Mouse (Mus musculus): Measurements from ENCODE around the gene Mapk1ip1l. TPM values are rescaled to one million over a fixed set of nuclear protein-coding genes. Genes with fewer than 3 reads are reported as not detected.

The Mapk1ip1l gene
- total and polyA plus RNA-seq, 3 experiments = 33.8 to 159 (median 59.5) TPM

DNA sequence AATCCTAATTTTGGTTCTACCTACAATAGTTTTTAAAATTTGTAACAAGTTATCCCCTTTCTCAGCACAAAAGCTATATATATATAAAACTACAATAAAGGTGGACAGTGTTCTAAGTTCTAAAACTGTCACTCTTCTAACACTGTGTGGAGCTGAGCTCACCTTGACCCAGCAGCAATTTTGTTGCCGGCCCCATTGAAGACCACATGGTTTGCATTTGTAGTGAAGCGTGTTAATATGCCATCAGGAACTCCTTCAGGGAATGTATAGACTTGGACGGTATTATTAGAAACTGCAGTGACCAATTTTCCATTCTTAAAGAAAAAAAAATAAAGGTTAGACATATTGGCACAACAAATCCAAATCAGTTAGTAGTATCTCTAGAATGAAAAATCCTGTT, 24.3 kb upstream of the Mapk1ip1l start:
- no peak for DNase-seq (ENCODE audit: low read depth, low spot score)
- H3K27ac ChIP-seq (ENCODE audit: control insufficient read depth, low read depth, low read length) = no peak overlapping the region
- no peak overlapping the region for H3K9ac ChIP-seq (ENCODE audit: control insufficient read depth, low read depth, low read length, poor library complexity, severe bottlenecking)
- no peaks in the 10 kb centered on the region for H3K27me3 ChIP-seq (ENCODE audit: control insufficient read depth in 1 of 2, insufficient read depth in 2 of 2, low read length in 2 of 2)
- H3K4me1 ChIP-seq (ENCODE audit: control insufficient read depth in 1 of 2, insufficient read depth in 2 of 2, low read length in 2 of 2) = peaks cover 0 to 7% of the 10 kb centered on the region in 2 experiments; a peak in 1 of 4 replicates
- H3K9me3 ChIP-seq (replicated peaks; ENCODE audit: insufficient read depth, low read length) = no peaks in the 10 kb centered on the region
- H3K36me3 ChIP-seq (ENCODE audit: control insufficient read depth in 1 of 2, insufficient read depth in 2 of 2, low read length in 2 of 2) = peaks cover 21 to 33% of the 10 kb centered on the region in 2 experiments
- H3K4me3 ChIP-seq (ENCODE audit: control insufficient read depth in 1 of 2, insufficient read depth in 1 of 2, low read depth in 2 of 2, low read length in 2 of 2) = no peak overlapping the region
- TF ChIP-seq GATA1 (IDR thresholded peaks at IDR 0.05; ENCODE audit: low read depth, low read length) (no peak), MAFK (IDR thresholded peaks at IDR 0.05; ENCODE audit: borderline replicate concordance, low read depth, low read length) (no peak), POLR2A (IDR thresholded peaks at IDR 0.05; ENCODE audit: control insufficient read depth in 1 of 2, insufficient read depth in 1 of 2, low read depth in 1 of 2, low read length in 2 of 2, poor library complexity in 1 of 2) (no peak), ETS1 (IDR thresholded peaks at IDR 0.05; ENCODE audit: low read depth, low read length) (no peak), ZNF384 (IDR thresholded peaks at IDR 0.05; ENCODE audit: low read depth, low read length) (no peak), SIN3A (IDR thresholded peaks at IDR 0.05; ENCODE audit: low read length) (no peak), E2F4 (IDR thresholded peaks at IDR 0.05; ENCODE audit: borderline replicate concordance, low read depth, low read length) (no peak), HCFC1 (IDR thresholded peaks at IDR 0.05; ENCODE audit: low read depth, low read length) (no peak), POLR2AphosphoS5 (IDR thresholded peaks at IDR 0.05; ENCODE audit: borderline replicate concordance, low read depth, low read length) (no peak), CHD1 (IDR thresholded peaks at IDR 0.05; ENCODE audit: low read depth, low read length) (no peak), RCOR1 (IDR thresholded peaks at IDR 0.05; ENCODE audit: low read depth, low read length) (no peak), ZC3H11A (IDR thresholded peaks at IDR 0.05; ENCODE audit: low read depth, low read length) (no peak), ZKSCAN1 (IDR thresholded peaks at IDR 0.05; ENCODE audit: low read depth, low read length) (no peak), MYC (IDR thresholded peaks at IDR 0.05; ENCODE audit: low read depth, low read length) (no peak), KAT2A (conservative IDR thresholded peaks at IDR 0.05; ENCODE audit: low read depth, low read length) (no peak), SMC3 (IDR thresholded peaks at IDR 0.05; ENCODE audit: low read depth, low read length) (no peak)
- H3K79me2 ChIP-seq (ENCODE audit: control insufficient read depth, insufficient read depth, low read length, poor library complexity) = peaks cover 38% of the 10 kb centered on the region

GRCm38 (mm10) chr14:47275417-47275816, 22.6 kb upstream of the Mapk1ip1l start:
- Histone ChIP-seq H3K27ac (ENCODE audit: control insufficient read depth, low read depth, low read length) (peak overlapping the region; percentile 76), H3K4me1 (ENCODE audit: control insufficient read depth in 1 of 2, insufficient read depth in 2 of 2, low read length in 2 of 2) (peaks cover 0 to 7% of the 10 kb centered on the region in 2 experiments; a peak in 1 of 4 replicates), H3K9me3 (replicated peaks; ENCODE audit: insufficient read depth, low read length) (no peaks in the 10 kb centered on the region), H3K36me3 (ENCODE audit: control insufficient read depth in 1 of 2, insufficient read depth in 2 of 2, low read length in 2 of 2) (peaks cover 21 to 26% of the 10 kb centered on the region in 2 experiments), H3K4me3 (ENCODE audit: control insufficient read depth in 1 of 2, insufficient read depth in 1 of 2, low read depth in 2 of 2, low read length in 2 of 2) (peak overlapping the region; percentile 67 to 78), H3K27me3 (ENCODE audit: control insufficient read depth in 1 of 2, insufficient read depth in 2 of 2, low read length in 2 of 2) (no peaks in the 10 kb centered on the region), H3K9ac (ENCODE audit: control insufficient read depth, low read depth, low read length, poor library complexity, severe bottlenecking) (peak overlapping the region; percentile 78), H3K79me2 (ENCODE audit: control insufficient read depth, insufficient read depth, low read length, poor library complexity) (peaks cover 49% of the 10 kb centered on the region)
- peak; percentile 71 for DNase-seq (ENCODE audit: low read depth, low spot score)
- TF ChIP-seq KAT2A (conservative IDR thresholded peaks at IDR 0.05; ENCODE audit: low read depth, low read length) (no peak), MAZ (IDR thresholded peaks at IDR 0.05; ENCODE audit: low read depth, low read length) (no peak), USF2 (IDR thresholded peaks at IDR 0.05; ENCODE audit: borderline replicate concordance in 1 of 2, insufficient read depth in 1 of 2, low read depth in 1 of 2, low read length in 2 of 2) (no peak), ZKSCAN1 (IDR thresholded peaks at IDR 0.05; ENCODE audit: low read depth, low read length) (no peak), TAL1 (IDR thresholded peaks at IDR 0.05; ENCODE audit: low read length) (no peak), SMC3 (IDR thresholded peaks at IDR 0.05; ENCODE audit: low read depth, low read length) (peak; percentile 25; the same call in 1 of the 2 replicates), MYB (IDR thresholded peaks at IDR 0.05; ENCODE audit: low read depth, low read length) (no peak), MYC (IDR thresholded peaks at IDR 0.05; ENCODE audit: low read depth, low read length) (no peak), BHLHE40 (IDR thresholded peaks at IDR 0.05; ENCODE audit: borderline replicate concordance, low read depth, low read length) (no peak), E2F4 (IDR thresholded peaks at IDR 0.05; ENCODE audit: borderline replicate concordance, low read depth, low read length) (no peak), CTCF (IDR thresholded peaks at IDR 0.05 in 2 of 3, conservative IDR thresholded peaks at IDR 0.05 in 1 of 3; ENCODE audit: control insufficient read depth in 1 of 3, insufficient read depth in 1 of 3, low read depth in 2 of 3, low read length in 3 of 3, poor library complexity in 1 of 3, severe bottlenecking in 1 of 3) (peak in 2 of 3 experiments; percentile 12 to 16; a peak in 1 of 6 replicates), MXI1 (IDR thresholded peaks at IDR 0.05; ENCODE audit: low read depth, low read length) (no peak), ZC3H11A (IDR thresholded peaks at IDR 0.05; ENCODE audit: low read depth, low read length) (no peak), TBP (IDR thresholded peaks at IDR 0.05; ENCODE audit: low read depth, low read length) (no peak), ELF1 (IDR thresholded peaks at IDR 0.05; ENCODE audit: low read depth, low read length) (no peak), NELFE (IDR thresholded peaks at IDR 0.05; ENCODE audit: low read depth, low read length) (no peak), ZNF384 (IDR thresholded peaks at IDR 0.05; ENCODE audit: low read depth, low read length) (peak; percentile 38; the same call in 1 of the 2 replicates), SIN3A (IDR thresholded peaks at IDR 0.05; ENCODE audit: low read length) (no peak), CHD2 (IDR thresholded peaks at IDR 0.05; ENCODE audit: low read length) (no peak), RAD21 (IDR thresholded peaks at IDR 0.05; ENCODE audit: low read depth, low read length) (peak; percentile 13; the same call in 1 of the 2 replicates), HCFC1 (IDR thresholded peaks at IDR 0.05; ENCODE audit: low read depth, low read length) (no peak), USF1 (IDR thresholded peaks at IDR 0.05; ENCODE audit: low read depth, low read length) (no peak), CHD1 (IDR thresholded peaks at IDR 0.05; ENCODE audit: low read depth, low read length) (no peak), POLR2A (IDR thresholded peaks at IDR 0.05; ENCODE audit: control insufficient read depth in 1 of 2, insufficient read depth in 1 of 2, low read depth in 1 of 2, low read length in 2 of 2, poor library complexity in 1 of 2) (0 out of 4 replicates have a peak, but pooled peaks of 1 of the 2 experiments have one; percentile 12), MAX (IDR thresholded peaks at IDR 0.05; ENCODE audit: low read length) (no peak), ETS1 (IDR thresholded peaks at IDR 0.05; ENCODE audit: low read depth, low read length) (no peak)
